Mouse (Mus musculus) R1 (cell line): Measurements from ENCODE around the gene Gm6525.

ENCODE experiments used
- DNase-seq: peaks from one replicate; pipeline ENCODE4 v3.0.0-alpha.2; 2018; ENCODE audit warnings: low read depth, low spot score

Gene Gm6525

DNA sequence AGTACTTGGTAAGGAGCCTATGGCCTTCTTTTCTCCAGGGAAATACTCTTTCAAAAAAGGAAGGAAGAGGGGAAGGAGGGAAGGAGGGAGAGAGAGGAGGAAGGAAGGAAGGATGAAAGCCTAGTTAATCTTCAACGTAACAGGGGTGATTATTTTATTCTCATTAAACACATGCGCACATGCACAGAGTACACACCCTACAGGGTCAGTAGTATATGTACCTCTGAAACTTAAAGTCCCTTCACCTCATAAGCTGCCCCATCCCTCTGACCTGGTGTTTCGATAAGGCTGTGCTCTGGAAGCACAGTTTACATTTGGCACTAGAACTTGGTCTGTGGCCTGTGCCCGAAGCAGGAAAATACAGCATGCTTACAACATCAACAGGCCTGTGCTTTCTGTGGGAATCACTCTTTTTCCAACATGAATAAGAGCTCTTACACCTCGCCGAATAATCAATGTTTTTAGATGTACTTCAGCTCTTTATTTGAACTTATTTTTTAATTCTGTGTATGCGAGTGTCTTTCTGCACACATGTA is 37.5 kb downstream of the Gm6525 start:
- no peak for DNase-seq

DNA sequence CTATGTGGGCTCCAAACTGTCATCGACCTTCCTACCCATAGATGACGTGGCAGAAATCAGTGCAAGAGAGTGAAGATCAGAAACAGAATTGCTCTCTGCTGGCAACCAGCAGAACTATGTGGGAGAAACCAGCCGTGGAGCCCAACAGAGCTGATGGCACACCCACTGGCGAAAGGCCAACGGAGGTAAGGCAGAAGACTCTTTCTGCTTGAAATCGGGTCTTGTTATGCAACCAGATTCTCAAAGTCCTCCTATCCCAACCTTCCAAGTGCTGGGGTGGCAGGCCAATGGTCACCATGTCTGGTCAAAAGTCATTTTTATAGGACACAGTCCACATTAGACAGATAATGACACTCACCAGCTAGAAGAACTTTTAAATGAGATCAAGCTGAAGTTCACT is 40.6 kb downstream of the Gm6525 start:
- no peak for DNase-seq

DNA sequence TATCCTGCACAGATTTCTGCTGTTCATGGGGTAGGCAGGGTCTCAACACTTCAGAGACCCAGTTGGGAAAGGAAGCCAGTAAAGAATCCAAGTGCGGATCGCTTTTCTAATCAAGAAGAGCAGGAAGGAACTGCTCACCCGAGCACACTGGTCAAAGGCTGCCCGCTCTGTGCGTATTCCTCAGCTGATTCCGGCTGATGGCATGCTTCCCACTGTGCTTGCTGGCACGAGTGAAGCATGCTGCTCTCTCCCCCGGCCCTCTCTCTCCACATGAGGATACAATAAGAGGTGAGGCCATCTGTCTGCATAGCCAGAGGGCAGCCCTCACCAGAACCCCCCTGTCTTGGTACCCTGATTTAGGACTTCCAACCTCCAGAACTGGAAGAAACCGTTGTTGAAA is 41.3 kb downstream of the Gm6525 start:
- no peak for DNase-seq

DNA sequence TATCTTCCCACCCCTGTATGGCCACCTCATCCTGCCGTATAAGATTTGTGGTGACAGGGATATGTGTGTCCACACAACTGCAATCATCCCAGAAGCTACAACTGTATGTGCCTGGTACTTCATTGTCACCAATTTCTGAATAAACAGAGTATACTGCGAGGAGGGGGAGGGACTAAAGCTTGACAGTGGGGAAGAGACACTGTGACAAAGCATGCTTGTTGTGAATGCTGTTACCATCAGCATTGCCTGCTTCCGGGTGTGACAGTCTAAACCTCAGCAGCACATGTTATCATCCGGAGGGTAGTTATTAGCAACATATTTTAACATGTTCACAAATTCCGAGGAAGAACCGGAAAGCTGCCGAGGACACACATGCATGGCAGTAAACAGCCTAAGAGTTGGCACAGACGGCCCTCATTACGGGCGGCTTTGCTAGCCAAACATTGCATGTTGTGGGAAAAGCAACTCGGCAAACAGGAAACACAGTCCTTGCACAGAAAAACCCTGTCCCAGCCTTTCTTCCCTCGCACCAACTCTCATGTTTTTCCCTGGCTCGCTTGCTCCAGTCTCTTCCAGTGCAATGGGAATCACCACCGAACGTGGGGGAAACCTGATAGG is 41.9 kb downstream of the Gm6525 start:
- DNase-seq, result no peak

DNA sequence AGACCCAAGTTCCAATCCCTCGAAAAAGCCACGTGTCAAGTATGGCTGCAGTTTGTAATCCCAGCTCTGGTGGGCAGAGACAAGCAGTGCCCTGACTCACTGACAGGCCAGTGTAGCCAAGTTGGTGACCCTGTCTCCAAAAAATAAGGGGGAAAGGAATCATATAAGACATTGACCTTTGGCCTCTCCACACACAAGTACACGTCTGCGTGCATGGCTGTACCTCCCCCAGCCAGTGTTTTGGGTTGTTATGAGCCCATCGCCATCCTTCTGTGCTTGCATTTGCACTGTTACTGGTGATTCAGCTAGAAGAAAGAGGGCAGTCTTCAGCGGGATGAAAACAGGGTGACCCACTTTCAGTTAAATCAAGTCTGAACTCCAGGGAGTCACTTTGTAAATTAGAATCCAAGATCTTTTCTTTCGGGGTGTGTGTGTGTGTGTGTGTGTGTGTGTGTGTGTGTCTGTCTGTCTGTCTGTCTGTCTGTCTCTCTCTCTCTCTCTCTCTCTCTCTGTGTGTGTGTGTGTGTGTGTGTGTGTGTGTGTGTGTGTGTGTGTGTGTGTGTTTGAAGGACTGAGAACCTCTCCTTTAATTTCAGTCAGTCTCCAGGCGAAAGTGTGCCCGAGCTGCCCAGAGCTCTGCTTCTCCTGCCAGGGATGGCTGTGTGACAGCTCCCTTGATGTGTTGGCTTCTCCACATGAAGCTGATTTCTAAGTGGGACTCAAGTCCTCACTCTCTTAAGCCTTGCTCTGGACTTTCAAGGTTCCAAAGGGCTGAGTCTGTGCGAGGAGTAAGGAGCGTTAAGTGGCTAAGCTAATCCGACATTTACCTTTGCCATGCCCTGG is 43.4 kb downstream of the Gm6525 start:
- no peak for DNase-seq

DNA sequence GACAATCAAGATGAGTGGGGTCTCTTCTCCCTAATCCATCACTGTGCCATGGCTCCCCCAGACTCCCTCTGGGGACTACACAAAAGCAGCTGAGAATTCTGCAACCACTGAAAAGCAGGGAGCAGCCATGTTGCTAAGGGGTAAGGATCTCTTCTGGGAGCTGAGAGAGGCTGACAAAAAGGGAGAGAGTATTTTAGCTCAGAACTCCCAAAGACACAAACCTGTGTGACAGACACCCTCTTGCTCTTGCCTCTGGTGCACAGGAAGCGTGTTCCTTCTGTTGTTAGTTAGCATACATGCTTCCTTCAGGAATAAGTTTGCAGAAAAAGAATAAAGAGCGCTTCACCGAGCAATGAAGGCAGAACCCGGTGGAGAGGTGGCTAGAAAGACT is 44.1 kb downstream of the Gm6525 start:
- DNase-seq, result no peak

DNA sequence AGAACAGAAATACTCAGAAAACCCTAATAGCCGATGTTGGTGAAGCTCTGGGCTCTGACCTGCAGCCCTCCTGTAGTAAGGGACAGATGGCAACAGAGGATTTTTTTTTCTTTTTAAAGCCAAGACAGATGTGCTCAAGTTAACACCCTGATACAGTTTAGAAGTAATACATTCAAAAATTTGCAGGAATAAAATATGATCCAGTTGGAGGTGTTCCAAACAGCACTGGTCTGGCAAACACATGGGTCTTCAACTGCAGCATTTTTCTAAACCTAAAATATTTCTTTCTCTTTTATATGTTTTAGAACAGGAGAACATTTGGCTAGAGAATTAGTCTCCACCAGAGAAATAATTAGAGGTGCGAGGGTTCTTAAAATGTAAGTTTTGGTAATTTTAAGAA is 44.6 kb downstream of the Gm6525 start:
- no peak for DNase-seq

DNA sequence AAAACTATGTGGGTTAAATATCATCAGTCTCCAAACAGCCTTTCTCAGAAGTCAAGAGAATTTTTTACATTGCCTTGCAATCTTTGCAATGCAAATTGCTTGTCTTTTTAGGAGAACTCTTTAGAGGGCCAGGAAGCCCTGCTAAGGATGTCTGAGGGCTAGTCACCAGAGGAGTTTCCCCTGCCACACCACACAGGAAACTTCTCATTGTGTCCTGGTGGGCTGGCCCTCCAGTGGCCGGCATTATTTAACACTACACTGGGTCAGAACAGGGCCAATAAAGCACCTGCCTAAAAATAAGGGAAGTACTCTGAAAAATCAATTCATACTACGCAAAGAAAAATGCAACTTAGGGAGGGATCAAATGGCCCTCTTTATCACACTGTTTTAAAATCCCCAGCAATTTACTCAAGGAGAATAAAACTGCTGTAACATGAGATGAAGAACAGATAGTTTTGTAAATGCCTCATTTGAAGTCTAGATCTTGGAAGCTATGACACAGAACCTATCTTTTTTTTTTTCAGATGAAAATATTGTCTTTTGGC is 45.3 kb downstream of the Gm6525 start:
- peak; percentile 25 for DNase-seq

DNA sequence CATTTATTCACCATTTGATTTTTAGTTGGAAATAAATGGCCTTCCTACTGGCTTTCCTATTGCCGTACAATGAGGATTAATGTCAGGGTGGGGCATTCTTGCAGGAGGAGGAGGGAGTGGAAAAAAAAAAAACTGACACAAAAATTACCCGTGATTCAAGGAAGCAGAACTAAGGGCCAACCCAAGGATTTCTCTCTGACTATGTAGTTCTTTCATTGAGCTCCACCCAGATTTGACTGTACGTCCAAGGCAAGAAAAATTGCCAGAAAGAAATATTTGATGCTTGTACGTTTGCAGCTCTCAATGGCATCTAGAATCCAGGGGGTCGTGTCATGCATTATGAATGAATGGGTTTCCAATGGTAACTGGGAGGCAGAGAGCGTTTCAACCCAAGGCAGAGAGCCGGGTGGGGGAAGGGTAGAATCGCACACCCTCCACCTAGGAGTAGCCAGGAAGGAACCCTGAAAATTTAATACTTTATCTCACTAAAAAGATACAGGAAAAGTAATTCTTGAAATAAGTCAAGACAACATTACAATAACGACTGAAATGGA is 45.9 kb downstream of the Gm6525 start:
- no peak for DNase-seq

DNA sequence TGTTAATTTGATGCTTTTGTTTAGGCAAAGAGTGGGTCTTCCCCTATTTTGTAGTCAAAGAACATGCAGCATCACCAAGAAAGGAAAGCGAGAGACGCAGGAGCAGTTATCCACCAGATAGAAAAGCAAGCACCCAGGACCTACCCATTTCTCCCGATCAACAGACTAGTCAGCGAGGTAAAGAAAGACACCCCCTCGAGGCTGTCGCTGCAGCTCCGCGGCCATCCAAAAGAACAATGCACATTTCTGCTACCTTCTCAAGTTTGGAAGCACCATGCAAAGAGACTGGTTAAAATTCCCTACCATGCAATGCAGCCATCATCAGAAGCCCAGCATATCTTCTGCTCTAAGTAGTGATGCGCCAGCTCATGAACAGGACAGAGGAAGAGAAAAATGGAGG is 46.4 kb downstream of the Gm6525 start:
- no peak for DNase-seq

DNA sequence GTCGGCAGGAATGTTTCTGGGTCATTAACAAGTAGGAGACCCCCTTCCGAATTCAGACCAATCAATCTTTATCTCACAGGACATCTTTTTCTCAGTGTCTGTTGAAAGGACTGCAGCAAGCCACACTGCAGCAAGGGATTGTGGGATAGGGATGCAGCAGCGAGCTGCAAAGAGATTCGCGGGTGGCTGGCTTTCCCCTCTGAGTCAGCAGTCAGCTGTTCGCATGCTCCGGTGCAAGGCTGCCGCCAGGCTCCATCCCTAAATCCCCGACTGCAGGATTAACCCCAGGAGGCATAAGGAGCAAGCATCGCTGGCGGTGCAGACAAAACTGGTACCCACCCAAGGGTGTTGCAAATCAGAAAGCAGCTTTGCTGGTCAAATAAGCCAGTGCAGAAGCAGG is 46.8 kb downstream of the Gm6525 start:
- DNase-seq, result peak; percentile 46
